ENCODE assay signal across 7 mouse cellular contexts in the genomic region with DNA sequence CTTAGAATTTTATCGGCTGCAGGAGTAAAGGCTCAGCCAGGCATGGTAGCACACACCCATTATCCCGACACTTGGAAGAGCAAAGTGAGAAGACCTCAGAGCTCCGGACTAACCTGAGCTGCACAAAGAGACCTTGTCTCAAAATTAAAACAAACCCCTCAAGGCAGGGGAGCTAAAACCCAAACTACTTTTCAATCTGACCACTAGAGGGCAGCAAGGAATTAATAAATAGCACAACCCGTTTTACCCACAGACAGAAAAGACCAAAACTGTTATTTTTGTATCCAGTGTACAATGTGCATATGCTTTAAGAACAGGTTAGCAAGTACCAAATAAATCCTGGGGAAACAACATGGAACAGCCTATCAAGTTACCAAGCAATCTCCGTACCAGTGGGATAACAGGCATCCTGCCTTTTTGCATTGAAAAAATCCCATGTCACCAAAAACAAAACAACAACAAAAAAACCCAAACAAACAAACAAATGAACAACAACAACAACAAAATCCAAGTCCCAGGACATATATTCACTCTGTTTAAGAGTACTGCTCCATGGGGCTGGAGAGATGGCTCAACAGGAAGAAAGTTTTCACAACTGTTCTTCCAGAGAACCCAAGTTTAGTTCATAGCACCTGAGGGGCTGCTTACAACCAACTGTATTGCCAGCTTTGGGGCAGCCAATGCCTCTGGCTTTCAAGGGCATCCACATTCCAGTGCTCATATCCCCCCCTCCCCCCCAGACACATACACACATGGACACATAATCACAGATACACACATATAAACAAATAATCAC. TPM values are rescaled to one million over a fixed set of nuclear protein-coding genes. Genes with fewer than 3 reads are reported as not detected.
DNase-seq lines count a peak whose midpoint lies in the region; ATAC-seq and TF ChIP-seq lines count a peak whose summit lies in the region.

No protein-coding gene starts in this region.

- ATAC-seq in hindbrain, embryonic 15.5 days (ENCODE audit: low FRiP score, low read depth) = peak; percentile 59; the same call in 1 of the 2 replicates
- ATAC-seq in inflammation-experienced regulatory T-cells, adult 6 months = no peak

- H3K9ac ChIP-seq in MEL (ENCODE audit: control insufficient read depth, low read depth, low read length, poor library complexity, severe bottlenecking) = no peak overlapping the region
- H3K9ac ChIP-seq in hindbrain, embryonic 15.5 days = no peak overlapping the region

- no peak for TF ChIP-seq POLR2A in MEL (IDR thresholded peaks at IDR 0.05; ENCODE audit: control insufficient read depth in 1 of 2, insufficient read depth in 1 of 2, low read depth in 1 of 2, low read length in 2 of 2, poor library complexity in 1 of 2)
- no peak for TF ChIP-seq POLR2A in brain, embryonic 14.5 days (IDR thresholded peaks at IDR 0.05; ENCODE audit: borderline replicate concordance, extremely low read depth, insufficient read depth, insufficient read length, poor library complexity, severe bottlenecking)

- TF ChIP-seq RAD21 in MEL (IDR thresholded peaks at IDR 0.05; ENCODE audit: low read depth, low read length) = peak; percentile 86

- no peaks in the 10 kb centered on the region for H3K9me3 ChIP-seq in MEL (replicated peaks; ENCODE audit: insufficient read depth, low read length)
- no peaks in the 10 kb centered on the region for H3K9me3 ChIP-seq in hindbrain, embryonic 15.5 days

- H3K79me2 ChIP-seq in MEL (ENCODE audit: control insufficient read depth, insufficient read depth, low read length, poor library complexity) = no peaks in the 10 kb centered on the region

- no peaks in the 10 kb centered on the region for H3K27me3 ChIP-seq in MEL (ENCODE audit: control insufficient read depth in 1 of 2, insufficient read depth in 2 of 2, low read length in 2 of 2)
- H3K27me3 ChIP-seq in hindbrain, embryonic 15.5 days = no peaks in the 10 kb centered on the region

- no peak overlapping the region for H3K4me3 ChIP-seq in layer of hippocampus, adult 2 months
- H3K4me3 ChIP-seq in MEL (ENCODE audit: control insufficient read depth in 1 of 2, insufficient read depth in 1 of 2, low read depth in 2 of 2, low read length in 2 of 2) = no peak overlapping the region
- H3K4me3 ChIP-seq in hindbrain, embryonic 15.5 days = no peak overlapping the region

- H3K4me1 ChIP-seq in MEL (ENCODE audit: control insufficient read depth in 1 of 2, insufficient read depth in 2 of 2, low read length in 2 of 2) = no peaks in the 10 kb centered on the region
- H3K4me1 ChIP-seq in hindbrain, embryonic 15.5 days (replicated peaks) = no peaks in the 10 kb centered on the region

- no peak overlapping the region for H3K4me2 ChIP-seq in hindbrain, embryonic 15.5 days

- TF ChIP-seq CTCF in layer of hippocampus, adult 2 months (conservative IDR thresholded peaks at IDR 0.05) = peak; percentile 88
- TF ChIP-seq CTCF in MEL (IDR thresholded peaks at IDR 0.05 in 2 of 3, conservative IDR thresholded peaks at IDR 0.05 in 1 of 3; ENCODE audit: control insufficient read depth in 1 of 3, insufficient read depth in 1 of 3, low read depth in 2 of 3, low read length in 3 of 3, poor library complexity in 1 of 3, severe bottlenecking in 1 of 3) = peak; percentile 6 to 82 (median 75); a peak in 4 of 6 replicates
- peak; percentile 54; the same call in 1 of the 2 replicates for TF ChIP-seq CTCF in brain, embryonic 14.5 days (IDR thresholded peaks at IDR 0.05; ENCODE audit: borderline replicate concordance, extremely low read depth, insufficient read depth, insufficient read length)

- H3K27ac ChIP-seq in layer of hippocampus, adult 2 months = no peak overlapping the region
- no peak overlapping the region for H3K27ac ChIP-seq in MEL (ENCODE audit: control insufficient read depth, low read depth, low read length)
- no peak overlapping the region for H3K27ac ChIP-seq in hindbrain, embryonic 15.5 days (replicated peaks)

- WGBS in hindbrain, embryonic 15.5 days = 43% methylated on average over 5 of the region's 5 CpGs

- no peaks in the 10 kb centered on the region for H3K36me3 ChIP-seq in MEL (ENCODE audit: control insufficient read depth in 1 of 2, insufficient read depth in 2 of 2, low read length in 2 of 2)
- H3K36me3 ChIP-seq in hindbrain, embryonic 15.5 days = no peaks in the 10 kb centered on the region

- TF ChIP-seq EP300 in MEL (IDR thresholded peaks at IDR 0.05; ENCODE audit: low read depth in 1 of 2, low read length in 2 of 2) = no peak

- peak; percentile 31 to 41 for DNase-seq in layer of hippocampus, adult 2 months (ENCODE audit: low spot score in 2 of 2)
- no peak for DNase-seq in layer of hippocampus, postnatal 36 days
- DNase-seq in MEL (ENCODE audit: low read depth, low spot score) = peak; percentile 68
- peak; percentile 81 for DNase-seq in brain, embryonic 14.5 days (ENCODE audit: low read depth)
- DNase-seq in naive thymus-derived CD4-positive, alpha-beta T cell, adult 2 months (ENCODE audit: low read depth) = peak; percentile 57

TF ChIP-seq in MEL, 35 proteins besides CTCF, POLR2A, EP300 and RAD21:
- TF ChIP-seq MAFK (IDR thresholded peaks at IDR 0.05; ENCODE audit: borderline replicate concordance, low read depth, low read length) = no peak
- TF ChIP-seq ZC3H11A (IDR thresholded peaks at IDR 0.05; ENCODE audit: low read depth, low read length) = peak; percentile 81
- peak; percentile 86 for TF ChIP-seq SMC3 (IDR thresholded peaks at IDR 0.05; ENCODE audit: low read depth, low read length)

RNA-seq across cellular contexts. Expression of gene Prom1, which starts 53.1 kb away (rescaled TPM):
- 10 to 100 TPM; 17.9 to 18.3 TPM for total RNA-seq in layer of hippocampus, adult 2 months (2021)
- total RNA-seq in layer of hippocampus, postnatal 36 days (2021) = 10 to 100 TPM; 19.1 to 20.8 TPM
- total RNA-seq in MEL (2012; rRNA removed) = not detected in 2 replicates
- polyA plus RNA-seq in MEL (2012; ENCODE audit: insufficient read depth in 1 of 2, insufficient read length in 2 of 2, low read depth in 1 of 2, low replicate concordance in 2 of 2, missing spikeins in 1 of 2) = not detected
- polyA plus RNA-seq in brain, embryonic 14.5 days (2012; rRNA removed) = 30.4 and 30.6 TPM in 2 replicates
- polyA plus RNA-seq in hindbrain, embryonic 15.5 days (2015; fragmentation: Nextera tagmentation; extraction: Ambion mirVana) = 36.8 and 37.5 TPM in 2 replicates
- polyA plus RNA-seq in inflammation-experienced regulatory T-cells, adult 6 months (2017; shearing (Covaris generic)) = under 1 TPM in 1 of 3 experiments, not detected in 2; 0.58 TPM

Comparison
In these comparisons a context has a peak if more than half of its experiments do, and no peak if none do; other contexts are left out.
1. DNase-seq: peak in layer of hippocampus, adult 2 months (2 of 2), MEL (single experiment), brain, embryonic 14.5 days (single experiment) and naive thymus-derived CD4-positive, alpha-beta T cell, adult 2 months (single experiment); none in layer of hippocampus, postnatal 36 days (0 of 2).
2. RNA of gene Prom1, which starts 53.1 kb away (polyA plus RNA-seq): 36.8 to 37.5 TPM in hindbrain, embryonic 15.5 days and 30.4 to 30.6 TPM in brain, embryonic 14.5 days; 0.58 TPM in inflammation-experienced regulatory T-cells, adult 6 months and not detected in MEL; every median in the first group is over 10 times any median in the second.
3. Peak in every context shown above with its lines, with median percentiles within 50 percentile points of each other: CTCF ChIP-seq.